Mouse (Mus musculus): ENCODE data around the gene Yipf2.

- TF ChIP-seq CTCF (IDR thresholded peaks at IDR 0.05; ENCODE audit: insufficient read depth, low read length) (no peak), POLR2A (IDR thresholded peaks at IDR 0.05; ENCODE audit: borderline replicate concordance, extremely low read depth, low read depth, low read length) (no peak)
Measured at GRCm38 (mm10) chr9:21633106-21633505, 40.5 kb upstream of the Yipf2 start.
